9 mouse cellular contexts compared by ENCODE assay signal in the genomic region with DNA sequence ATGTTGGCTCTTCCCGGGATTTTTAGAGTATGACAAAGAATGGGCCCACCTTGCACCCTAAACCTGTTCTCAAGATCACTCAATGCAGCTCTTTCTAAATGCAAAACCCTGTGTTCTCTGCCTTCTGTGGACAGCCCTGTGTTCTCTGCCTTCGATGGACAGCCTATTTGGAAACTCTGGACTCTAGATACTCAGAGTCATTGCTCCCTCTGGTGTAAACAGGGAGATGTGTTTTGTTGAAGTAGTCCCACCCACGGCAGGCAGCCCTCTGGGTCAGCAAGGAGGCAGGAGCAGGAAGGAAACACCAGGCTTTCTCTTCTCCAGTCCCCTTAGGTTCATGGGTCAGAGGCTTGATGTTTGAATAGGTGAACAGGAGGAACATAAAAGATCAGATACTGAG. TPM values are rescaled to one million over a fixed set of nuclear protein-coding genes. Genes with fewer than 3 reads are reported as not detected.
DNase-seq lines count a peak whose midpoint lies in the region; ATAC-seq lines count a peak whose summit lies in the region.
"Had no signal": no experiment of that assay in that cellular context is flagged by ENCODE, and none has a peak within 500 bp of the region (broad histone marks: within the 10 kb centered on the region; RNA-seq: fewer than 3 reads in every experiment).

No protein-coding gene starts in this region.

- peak; percentile 90 for DNase-seq in heart, adult 11 months
- DNase-seq in NIH3T3 (ENCODE audit: low read depth): peak; percentile 65
- DNase-seq in embryonic facial prominence, embryonic 10.5 days (ENCODE audit: low spot score): peak; percentile 21
- peak; percentile 36 to 47 for DNase-seq in kidney, adult 8-10 months
- peak; percentile 44 for DNase-seq in mesoderm, embryonic 11.5 days (ENCODE audit: low read depth, low spot score)
- DNase-seq in right cerebral cortex, adult 18-20 months: no peak

- no peak overlapping the region for H3K27ac ChIP-seq in heart, embryonic 12.5 days (ENCODE audit: poor library complexity, severe bottlenecking)
- H3K27ac ChIP-seq in embryonic facial prominence, embryonic 10.5 days (replicated peaks): no peak overlapping the region
- no peak overlapping the region for H3K27ac ChIP-seq in midbrain, embryonic 13.5 days

- H3K4me3 ChIP-seq in heart, embryonic 12.5 days: no peak overlapping the region
- H3K4me3 ChIP-seq in embryonic facial prominence, embryonic 10.5 days: no peak overlapping the region
- H3K4me3 ChIP-seq in midbrain, embryonic 13.5 days (replicated peaks): no peak overlapping the region

- H3K9me3 ChIP-seq in heart, embryonic 12.5 days (replicated peaks): no peaks in the 10 kb centered on the region
- H3K9me3 ChIP-seq in embryonic facial prominence, embryonic 10.5 days: no peaks in the 10 kb centered on the region
- H3K9me3 ChIP-seq in midbrain, embryonic 13.5 days: no peaks in the 10 kb centered on the region
- H3K9me3 ChIP-seq: G1E had no signal

- no peaks in the 10 kb centered on the region for H3K36me3 ChIP-seq in heart, embryonic 12.5 days
- H3K36me3 ChIP-seq in embryonic facial prominence, embryonic 10.5 days (replicated peaks): no peaks in the 10 kb centered on the region
- H3K36me3 ChIP-seq in midbrain, embryonic 13.5 days: no peaks in the 10 kb centered on the region
- H3K36me3 ChIP-seq: G1E had no signal

- ATAC-seq in heart, embryonic 12.5 days (ENCODE audit: insufficient number of reproducible peaks, low FRiP score): no peak
- ATAC-seq in midbrain, embryonic 13.5 days: no peak

- H3K4me2 ChIP-seq in heart, embryonic 12.5 days: no peak overlapping the region
- H3K4me2 ChIP-seq in midbrain, embryonic 13.5 days (replicated peaks): no peak overlapping the region

- H3K4me1 ChIP-seq in heart, embryonic 12.5 days (replicated peaks): no peaks in the 10 kb centered on the region; the same call in 1 of the 2 replicates
- no peaks in the 10 kb centered on the region for H3K4me1 ChIP-seq in embryonic facial prominence, embryonic 10.5 days
- no peaks in the 10 kb centered on the region for H3K4me1 ChIP-seq in midbrain, embryonic 13.5 days (replicated peaks)

- no peaks in the 10 kb centered on the region for H3K27me3 ChIP-seq in heart, embryonic 12.5 days (replicated peaks)
- H3K27me3 ChIP-seq in embryonic facial prominence, embryonic 10.5 days (replicated peaks; ENCODE audit: low read depth, poor library complexity, severe bottlenecking): no peaks in the 10 kb centered on the region
- no peaks in the 10 kb centered on the region for H3K27me3 ChIP-seq in midbrain, embryonic 13.5 days

- WGBS in heart, embryonic 12.5 days: 21% methylated on average over 3 of the region's 3 CpGs
- WGBS in embryonic facial prominence, embryonic 10.5 days: 36% methylated on average over 3 of the region's 3 CpGs
- WGBS in midbrain, embryonic 13.5 days: 48% methylated on average over 3 of the region's 3 CpGs

- H3K9ac ChIP-seq in heart, embryonic 12.5 days: no peak overlapping the region
- no peak overlapping the region for H3K9ac ChIP-seq in midbrain, embryonic 13.5 days (replicated peaks)

RNA-seq across cellular contexts. Expression of gene Kalrn, which starts 32.3 kb away (rescaled TPM):
- polyA plus RNA-seq in heart, embryonic 12.5 days (2016; fragmentation: Nextera tagmentation; extraction: Ambion mirVana): 29.3 and 30.5 TPM in 2 replicates
- 12.9 and 14.8 TPM in 2 replicates for polyA plus RNA-seq in embryonic facial prominence, embryonic 10.5 days (2016; fragmentation: Nextera tagmentation; extraction: Ambion mirVana)
- polyA plus RNA-seq in midbrain, embryonic 13.5 days (2015; fragmentation: Nextera tagmentation; extraction: Ambion mirVana): 38.5 and 39.6 TPM in 2 replicates

RNA-seq across cellular contexts. Expression of gene Ropn1, which starts 44.0 kb away (rescaled TPM):
- 0.58 and 0.73 TPM in 2 replicates for polyA plus RNA-seq in heart, embryonic 12.5 days (2016; fragmentation: Nextera tagmentation; extraction: Ambion mirVana)
- not detected in 2 replicates for polyA plus RNA-seq in embryonic facial prominence, embryonic 10.5 days (2016; fragmentation: Nextera tagmentation; extraction: Ambion mirVana)
- not detected in 2 replicates for polyA plus RNA-seq in midbrain, embryonic 13.5 days (2015; fragmentation: Nextera tagmentation; extraction: Ambion mirVana)
- polyA plus RNA-seq: G1E had no signal
